Mouse (Mus musculus) bone marrow macrophage, adult 2 months (primary cell): ENCODE results near the gene Wbp4.
"Not testable (repeated sequence)": the region's sequence is repeated elsewhere in the genome, so short reads cannot be mapped to it uniquely, and the experiment has no call there.

Experiments used
- CTCF ChIP-seq: IDR thresholded peaks from 2 replicates; pipeline ENCODE4 v1.5.1; 2012; ENCODE audit warnings: low read depth, mild to moderate bottlenecking, low read length, moderate library complexity
- POLR2A ChIP-seq: IDR thresholded peaks from 2 replicates; pipeline ENCODE4 v1.6.1; 2012; ENCODE audit warnings: mild to moderate bottlenecking, low read depth, low read length, borderline replicate concordance

DNA sequence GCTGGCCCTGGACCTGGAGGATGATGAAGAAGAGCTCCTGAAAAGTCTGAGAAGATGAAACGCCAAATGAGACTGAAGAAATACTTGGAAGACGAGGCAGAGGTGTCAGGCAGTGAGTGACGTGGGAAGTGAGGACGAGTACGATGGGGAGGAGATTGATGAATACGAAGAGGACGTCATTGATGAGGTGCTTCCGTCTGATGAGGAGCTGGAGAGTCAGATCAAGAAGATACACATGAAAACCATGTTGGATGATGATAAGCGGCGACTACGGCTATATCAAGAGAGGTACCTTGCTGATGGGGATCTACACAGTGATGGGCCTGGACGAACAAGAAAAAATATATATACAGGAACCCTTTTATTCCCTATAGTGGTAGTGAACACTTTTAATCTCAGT, 44.8 kb upstream of the Wbp4 start:
- TF ChIP-seq CTCF, POLR2A: not testable (repeated sequence)
